Mouse (Mus musculus) kidney, adult 8-10 months (tissue): Measurements from ENCODE around the gene Nsf.

Experiments
- DNase-seq, 2 experiments: peaks; one replicate each; pipeline ENCODE4 v3.0.0; 2022

Nsf gene

GRCm38 (mm10) chr11:103831766-103832165 lies 122.1 kb downstream of the Nsf start:
- no peak for DNase-seq

DNA sequence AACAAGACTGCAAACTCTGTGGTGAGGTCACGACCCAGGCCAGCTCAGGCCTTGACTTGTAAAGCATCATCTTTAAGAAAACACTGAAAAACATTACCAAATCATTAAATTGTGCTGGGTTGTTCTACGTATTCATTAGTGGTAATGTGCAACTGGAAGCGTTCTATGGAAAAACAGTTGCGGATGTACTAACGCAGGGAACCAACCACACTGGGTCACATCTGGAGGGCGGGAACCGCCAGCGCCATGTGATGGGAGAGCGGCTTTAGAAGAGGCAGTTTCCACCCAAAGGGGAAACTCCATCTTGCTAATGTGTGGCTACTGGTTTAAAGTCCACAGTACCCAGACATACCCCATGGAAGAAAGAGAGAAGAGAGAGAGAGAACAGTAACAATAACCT lies 123.4 kb downstream of the Nsf start:
- no peak for DNase-seq

DNA sequence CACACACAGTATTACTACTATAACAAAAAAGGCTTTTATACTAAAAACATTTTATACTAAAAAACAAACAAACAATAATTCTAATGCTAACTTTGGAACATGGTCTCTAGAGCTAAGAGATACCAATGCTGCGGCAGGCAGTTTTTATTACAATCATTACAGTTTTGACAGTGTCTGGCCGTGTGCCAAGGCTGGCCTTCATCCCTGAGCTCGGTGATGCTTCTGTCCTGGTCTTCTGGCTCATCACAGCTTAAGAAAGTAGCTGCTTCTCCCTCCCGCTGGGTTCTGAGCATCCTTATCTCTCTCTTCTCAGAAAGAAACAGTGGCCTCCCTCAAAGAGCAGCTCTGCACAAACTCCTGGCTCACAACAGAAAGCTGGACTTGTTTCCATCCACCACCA lies 123.9 kb downstream of the Nsf start:
- no peak for DNase-seq

DNA sequence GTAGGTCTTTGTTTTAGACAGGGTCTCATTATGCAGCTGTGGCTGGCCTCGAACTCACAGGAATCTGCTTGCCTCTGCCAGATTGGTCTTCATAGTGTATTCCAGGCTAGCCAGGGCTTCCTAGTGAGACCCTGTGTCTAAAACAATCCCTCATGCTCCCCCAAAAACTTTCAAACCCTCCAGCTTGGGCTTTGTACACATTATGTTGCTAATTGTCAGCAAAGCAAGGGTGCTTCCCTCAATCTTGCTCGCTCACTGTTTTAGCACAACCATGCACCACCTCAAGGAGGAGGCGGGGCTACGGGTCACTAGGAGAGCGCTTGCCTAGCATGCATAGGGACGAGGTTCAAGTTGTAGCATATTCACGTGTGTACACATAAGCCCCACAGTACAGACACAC lies 125.0 kb downstream of the Nsf start:
- no peak for DNase-seq

GRCm38 (mm10) chr11:103827201-103827600 lies 126.7 kb downstream of the Nsf start:
- no peak for DNase-seq

- DNase-seq, result no peak
These were observed 137.1 kb downstream of the Nsf start for GRCm38 (mm10) chr11:103816719-103817118.

- peak in 1 of 2 experiments; percentile 8 for DNase-seq
These were observed 137.9 kb downstream of the Nsf start for GRCm38 (mm10) chr11:103815986-103816385.

- DNase-seq, result no peak
These were observed 139.0 kb downstream of the Nsf start for GRCm38 (mm10) chr11:103814808-103815207.

GRCm38 (mm10) chr11:103811246-103811645 lies 142.6 kb downstream of the Nsf start:
- no peak for DNase-seq

DNA sequence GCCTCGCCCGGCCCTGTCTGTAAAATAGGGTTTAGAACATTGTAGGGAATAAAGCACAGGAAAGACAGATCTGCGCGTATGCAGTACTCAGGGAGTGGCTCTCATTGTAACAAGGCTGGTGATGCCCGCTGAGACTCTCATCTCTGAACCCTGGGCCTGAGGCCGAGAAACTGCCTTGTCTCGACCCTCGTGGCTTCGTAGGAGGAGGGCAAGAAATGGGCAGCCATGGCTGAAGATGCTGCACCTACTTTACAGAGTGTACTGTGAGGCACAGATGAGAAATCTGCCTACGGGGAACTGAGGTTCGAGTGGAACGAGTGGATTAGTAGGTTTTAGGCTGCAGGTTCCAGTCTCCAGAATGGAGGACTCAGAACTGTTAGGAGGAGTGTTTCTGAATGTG lies 143.2 kb downstream of the Nsf start:
- no peak for DNase-seq

DNA sequence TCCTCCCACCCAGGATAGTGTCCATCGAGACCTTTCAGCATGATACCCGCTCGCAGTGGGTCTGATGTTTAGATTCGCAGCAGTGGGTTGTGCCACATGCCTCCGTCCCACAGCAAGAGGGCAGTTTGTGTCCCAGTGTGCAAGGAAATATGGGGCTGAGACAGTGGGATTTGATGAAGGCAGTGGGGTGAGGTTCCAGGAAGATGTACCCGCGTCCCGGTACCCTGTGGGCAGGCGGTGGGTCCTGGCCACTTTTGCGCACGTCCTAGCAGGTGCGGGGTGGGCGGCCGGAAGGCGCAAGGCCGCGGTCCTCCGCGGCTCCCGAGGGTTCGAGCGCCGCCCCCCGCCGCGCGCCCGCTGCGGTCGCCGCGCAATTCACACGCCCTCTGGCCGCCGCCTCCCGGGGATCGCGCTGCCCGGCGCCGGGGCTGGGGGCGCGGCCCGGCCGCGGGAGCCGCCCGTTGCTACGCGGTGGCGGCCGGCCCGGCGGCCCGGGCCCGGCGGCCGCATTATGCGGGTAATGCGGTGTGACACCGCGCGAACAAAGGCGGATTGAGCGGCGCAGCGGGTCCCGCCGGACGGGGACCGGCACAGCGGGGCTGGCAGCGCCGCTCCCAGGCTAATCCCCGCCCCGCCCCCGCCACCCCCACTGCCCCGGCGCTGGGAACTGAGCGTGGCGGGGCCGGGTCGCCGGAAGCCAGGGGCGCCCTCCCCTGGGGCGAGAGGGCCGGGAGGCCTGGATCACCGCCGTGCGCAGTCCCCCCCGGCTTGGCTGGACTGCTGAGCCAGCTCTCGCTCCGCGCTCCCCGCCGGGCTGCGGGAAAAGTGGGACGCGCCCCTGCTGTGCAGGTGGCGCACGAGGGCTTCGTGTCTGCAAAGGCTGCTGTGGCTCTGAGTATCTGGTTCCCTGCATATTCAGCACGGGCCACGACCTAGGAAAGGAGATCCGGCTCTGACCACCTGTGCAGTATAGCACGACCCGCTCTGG lies 144.0 kb downstream of the Nsf start:
- no peak for DNase-seq

DNA sequence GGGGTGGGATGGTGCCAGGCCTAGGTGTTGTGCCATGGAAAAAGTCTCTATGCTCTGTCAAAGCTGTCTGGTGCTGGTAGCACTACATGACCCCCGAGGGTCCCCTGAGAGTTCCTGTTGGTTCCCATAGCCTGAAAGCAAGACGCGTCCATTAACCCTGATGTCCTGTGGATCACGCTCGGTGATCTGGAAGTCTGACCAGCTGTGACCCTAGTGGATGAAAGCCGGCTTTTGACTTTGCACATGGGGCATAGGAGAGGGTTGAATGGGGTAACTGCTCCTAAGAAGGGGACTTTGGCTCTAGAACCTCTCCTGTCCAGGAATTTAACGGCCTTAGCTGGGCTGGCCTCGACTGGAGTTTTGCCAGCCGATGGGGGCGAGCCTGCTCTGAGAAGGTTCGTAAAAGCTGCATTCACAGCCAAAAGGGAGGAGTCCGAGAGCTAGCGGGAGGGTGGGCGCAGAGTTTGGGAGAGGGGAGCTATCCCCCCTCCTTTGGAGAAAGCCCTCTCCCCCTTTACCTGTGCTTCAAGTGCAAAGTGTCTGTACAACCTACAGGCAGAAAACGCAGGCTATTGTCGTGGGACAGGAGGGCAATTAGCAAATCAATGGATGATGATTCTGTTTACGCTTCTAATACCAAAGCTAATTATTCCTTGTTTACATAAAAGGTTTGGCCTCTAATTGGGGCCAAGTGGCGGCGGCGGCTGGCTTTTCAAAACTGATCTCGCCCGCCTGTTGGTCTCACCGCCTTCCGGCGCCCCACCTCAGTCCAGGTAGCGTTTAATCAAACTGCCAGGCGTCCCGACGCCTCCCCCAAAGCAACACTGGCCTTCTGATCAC lies 144.9 kb downstream of the Nsf start:
- no peak for DNase-seq

DNA sequence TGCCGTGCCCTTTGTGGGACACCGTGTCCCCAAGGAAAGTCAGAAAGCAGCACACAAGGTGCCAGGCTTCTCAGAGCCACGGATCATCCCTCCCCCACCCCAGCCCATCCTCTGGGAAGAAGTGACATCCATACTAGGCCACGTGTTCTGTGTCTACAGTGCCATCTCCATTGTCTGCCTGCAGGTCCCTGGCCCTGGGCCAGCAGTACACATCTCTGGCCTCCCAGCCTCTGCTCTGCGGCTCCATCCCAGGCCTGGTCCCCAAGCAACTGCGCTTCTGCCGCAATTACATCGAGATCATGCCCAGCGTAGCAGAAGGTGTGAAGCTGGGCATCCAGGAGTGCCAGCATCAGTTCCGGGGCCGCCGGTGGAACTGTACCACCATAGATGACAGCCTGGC lies 145.9 kb downstream of the Nsf start:
- DNase-seq, result no peak

- DNase-seq, result no peak
These were observed 149.1 kb downstream of the Nsf start for GRCm38 (mm10) chr11:103804804-103805203.

- no peak for DNase-seq
These were observed 149.7 kb downstream of the Nsf start for GRCm38 (mm10) chr11:103804126-103804525.

GRCm38 (mm10) chr11:103801128-103801527 lies 152.7 kb downstream of the Nsf start:
- no peak for DNase-seq

- DNase-seq, result no peak
These were observed 163.9 kb downstream of the Nsf start for GRCm38 (mm10) chr11:103789951-103790350.

DNA sequence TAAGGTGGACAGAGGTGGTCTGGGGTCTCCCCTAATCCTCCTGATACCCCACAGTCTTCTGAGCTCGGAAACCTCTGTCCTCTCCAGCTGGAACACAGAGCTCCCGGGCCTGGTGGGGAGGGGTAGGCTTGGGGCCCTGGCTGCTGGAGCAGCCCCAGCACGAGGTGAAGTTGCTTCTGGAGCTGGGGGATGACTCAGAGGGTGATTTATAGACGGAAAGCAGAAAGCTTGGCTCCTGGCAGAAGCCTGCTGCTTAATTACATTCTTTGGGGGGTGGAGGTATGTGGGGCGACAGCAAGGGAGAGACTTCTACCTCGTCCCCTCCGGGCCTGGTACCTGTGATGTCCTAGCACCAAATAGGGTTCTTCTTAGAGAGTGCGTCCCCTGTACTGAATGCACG lies 173.7 kb downstream of the Nsf start:
- no peak for DNase-seq

DNA sequence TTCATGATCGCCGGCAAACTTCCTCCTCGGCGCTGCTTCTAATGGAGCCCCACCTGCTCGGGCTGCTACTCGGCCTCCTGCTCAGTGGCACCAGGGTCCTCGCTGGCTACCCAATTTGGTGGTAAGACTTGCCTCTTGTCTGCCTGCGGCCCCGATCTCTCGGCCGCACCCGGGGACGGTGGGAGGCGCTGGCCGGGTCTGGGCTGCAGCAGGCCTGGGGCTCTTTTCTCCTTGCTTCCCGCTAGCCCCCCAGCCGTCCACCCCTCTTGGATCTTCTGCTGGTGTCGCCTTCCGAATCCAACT lies 179.7 kb downstream of the Nsf start:
- DNase-seq, result no peak

DNA sequence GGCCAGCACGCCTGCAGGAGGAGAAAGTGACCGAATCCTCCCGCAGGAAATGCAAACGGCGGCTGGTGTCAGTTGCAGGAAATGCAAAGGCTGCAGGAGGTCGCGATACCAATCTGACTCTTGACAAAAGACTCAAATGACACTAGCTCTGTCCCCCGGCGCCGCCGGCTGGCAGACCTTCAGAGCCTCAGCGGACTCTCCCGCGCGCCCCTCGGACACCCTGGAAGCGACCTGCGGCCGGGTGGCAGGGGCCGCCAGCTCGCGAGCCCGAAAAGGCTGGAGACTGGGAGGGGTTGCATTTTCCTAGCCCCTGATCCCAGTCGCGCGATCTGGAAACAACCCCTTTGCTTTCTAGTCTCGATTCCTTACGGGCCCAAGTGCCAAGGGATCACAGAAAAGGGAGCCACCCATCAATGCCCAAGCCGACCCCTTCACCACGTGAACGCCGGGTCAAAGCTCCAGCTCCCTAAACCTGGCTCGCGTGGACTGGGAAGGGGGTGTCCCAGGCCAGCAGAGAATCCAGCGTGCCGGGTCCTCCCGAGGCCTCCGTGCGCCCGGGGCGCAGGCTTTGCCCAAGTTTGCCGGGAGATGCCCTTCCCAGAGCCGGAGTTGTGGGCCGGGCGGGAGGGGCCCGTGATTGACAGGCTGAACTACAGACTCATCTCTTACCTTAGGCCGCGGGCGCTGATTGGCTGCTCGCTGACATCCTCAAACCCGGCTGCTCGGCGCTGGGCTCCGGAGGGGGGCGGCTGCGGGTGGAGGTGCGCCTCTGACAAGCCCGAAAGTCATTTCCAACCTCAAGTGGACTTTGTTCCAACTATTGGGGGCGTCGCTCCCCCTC lies 180.2 kb downstream of the Nsf start, which contains the start of gene Wnt3:
Gene Wnt3 (plus strand): TSS at position 764 of the 841 bp plus-strand sequence.
- no peak for DNase-seq

DNA sequence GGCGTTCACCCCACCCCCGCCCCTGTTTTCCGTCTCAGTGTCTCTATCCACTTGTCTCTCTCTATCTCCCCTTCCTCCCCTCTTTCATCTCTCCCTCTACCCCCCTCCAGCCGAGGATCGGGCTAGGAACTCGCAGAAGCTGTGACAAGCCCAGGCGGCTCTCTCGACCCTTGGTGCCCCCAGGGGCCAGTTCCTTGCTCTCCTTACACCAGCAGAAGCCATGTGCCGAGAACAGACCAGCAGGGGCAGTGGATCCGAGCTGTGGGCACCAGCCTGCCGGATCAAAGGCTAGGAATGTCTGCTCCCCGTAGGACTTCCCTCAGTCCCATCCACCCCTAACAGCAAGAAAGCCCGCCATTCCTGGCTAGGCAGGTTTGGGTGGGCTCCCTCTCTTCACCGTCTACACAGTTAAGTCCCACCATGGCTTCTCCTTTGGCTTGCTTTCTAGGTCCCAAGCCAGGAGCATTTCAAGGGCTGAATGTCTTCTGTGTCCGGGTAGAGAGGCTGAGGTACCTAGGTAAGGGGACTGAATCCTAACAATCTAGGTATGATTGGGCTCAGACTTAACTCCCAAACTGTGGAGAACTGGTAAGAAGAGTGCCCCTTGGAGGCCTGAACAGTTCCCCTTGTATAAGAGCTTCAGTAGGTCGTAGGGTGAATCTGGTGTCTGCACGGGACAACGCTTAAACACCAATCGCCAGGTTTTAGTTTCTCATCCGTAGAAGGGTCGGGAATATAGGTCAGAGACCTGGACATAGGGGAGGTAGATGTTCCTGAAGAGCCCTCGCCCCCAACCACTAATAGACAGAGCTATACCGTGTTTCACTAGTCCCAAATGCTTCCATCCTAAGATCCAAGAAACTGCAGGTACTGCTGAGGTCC lies 181.1 kb downstream of the Nsf start:
- no peak for DNase-seq
